Mouse (Mus musculus) skeletal muscle tissue, adult 2 months (tissue): ENCODE data around the gene Fam149b.

Experiments used
- DNase-seq: peaks from one replicate; pipeline ENCODE4 v3.0.0-alpha.2; 2012; ENCODE audit warnings: low read depth, low spot score

Gene Fam149b

GRCm38 (mm10) chr14:20389446-20390079 lies 41.6 kb downstream of the Fam149b start:
- DNase-seq: no peak

DNA sequence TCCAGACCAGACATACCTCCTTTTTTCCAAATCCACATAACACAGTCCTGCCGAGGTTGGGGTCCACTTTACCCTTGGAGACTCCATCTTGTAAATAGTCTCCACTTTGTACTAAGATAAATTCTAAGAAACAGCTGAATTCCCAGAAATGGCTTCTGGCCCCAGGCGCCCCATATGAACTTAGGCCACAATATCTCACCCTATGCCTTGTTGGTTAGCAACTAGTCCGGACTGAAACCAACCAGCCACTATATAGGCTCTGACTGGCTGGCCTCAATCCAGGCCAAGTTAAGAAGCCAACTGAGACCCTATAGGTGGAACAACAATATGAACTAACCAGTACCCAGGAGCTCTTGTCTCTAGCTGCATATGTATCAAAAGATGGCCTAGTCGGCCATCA lies 44.4 kb downstream of the Fam149b start:
- DNase-seq: no peak

DNA sequence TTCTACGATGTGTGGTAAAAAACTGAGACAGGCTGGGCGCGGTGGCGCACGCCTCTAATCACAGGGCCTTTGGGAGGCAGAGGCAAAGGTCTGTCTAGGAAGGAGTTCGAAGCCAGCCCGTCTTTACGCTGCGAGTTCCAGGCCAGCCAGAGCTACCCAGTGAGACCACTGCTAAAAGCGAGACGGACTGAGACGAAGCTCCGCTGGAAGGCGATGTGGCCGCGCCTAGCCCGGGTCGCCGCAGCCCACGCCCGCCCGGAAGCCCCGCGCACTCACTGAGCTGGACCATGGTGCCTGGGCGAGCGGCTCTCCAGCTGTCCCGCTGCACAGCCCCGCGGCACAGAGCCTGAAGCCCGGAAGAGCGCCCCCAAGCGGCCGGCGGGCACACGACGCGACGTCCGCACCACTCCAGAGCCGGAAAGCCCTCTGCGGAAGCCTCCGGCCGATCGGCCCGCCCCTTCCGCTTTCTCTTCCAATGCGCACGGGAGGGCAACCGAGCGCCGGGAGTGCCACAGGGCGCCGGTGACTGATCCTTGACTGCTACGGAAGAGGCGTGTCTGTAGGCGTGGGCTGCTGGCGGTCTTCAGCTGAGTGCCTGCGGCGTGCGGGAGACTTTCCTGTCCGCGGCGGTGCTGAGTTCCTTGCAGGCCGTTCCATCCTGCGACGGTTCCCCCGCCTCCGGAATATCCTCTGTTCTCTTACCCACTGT lies 45.4 kb downstream of the Fam149b start, which contains the start of gene Mrps16:
TSS of gene Mrps16 (minus strand) at position 430 of the 709 bp plus-strand sequence.
- peak; percentile 97 for DNase-seq

DNA sequence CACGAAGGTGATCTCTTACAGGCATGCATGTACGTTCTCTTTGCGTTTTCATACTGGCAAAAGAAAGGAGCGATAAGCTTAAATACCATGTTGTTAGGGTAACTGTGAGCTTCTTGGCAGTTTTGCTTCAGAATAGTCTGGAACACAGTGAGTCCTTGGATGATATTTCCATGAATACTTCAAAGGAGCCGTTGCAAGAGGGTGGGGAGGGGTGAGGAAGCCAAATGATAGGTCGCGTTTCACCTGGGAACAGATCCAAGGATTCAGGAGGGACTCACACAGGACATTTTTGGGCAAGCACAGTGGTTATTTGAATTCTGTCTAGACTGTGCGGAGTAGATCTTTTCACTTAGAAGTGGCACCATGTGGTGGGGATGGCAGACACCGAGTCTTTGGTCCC lies 49.3 kb downstream of the Fam149b start:
- no peak for DNase-seq

DNA sequence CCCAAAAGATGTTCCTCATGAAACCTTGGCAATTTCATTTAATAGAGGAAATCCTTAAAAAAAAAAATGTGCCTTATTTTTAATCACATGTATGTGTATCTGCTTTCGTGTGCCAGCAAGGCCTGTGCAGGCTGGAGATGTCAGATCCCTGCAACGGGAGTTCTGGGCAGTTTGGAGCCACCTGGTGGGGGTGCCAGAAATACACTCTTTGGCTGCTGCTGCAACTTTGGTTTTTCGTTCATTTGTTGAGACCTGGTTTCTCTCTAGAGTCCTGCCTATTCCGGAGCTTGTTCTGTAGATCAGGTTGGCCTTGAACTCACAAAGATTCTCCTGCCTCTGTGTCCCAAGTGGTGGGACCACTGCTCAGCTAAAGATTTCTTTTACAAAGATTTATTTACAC lies 50.9 kb downstream of the Fam149b start:
- no peak for DNase-seq

GRCm38 (mm10) chr14:20400071-20400470 lies 52.1 kb downstream of the Fam149b start:
- no peak for DNase-seq

- no peak for DNase-seq
Observed at GRCm38 (mm10) chr14:20422257-20422656, 74.3 kb downstream of the Fam149b start.

GRCm38 (mm10) chr14:20423046-20423445 lies 75.1 kb downstream of the Fam149b start:
- DNase-seq: no peak

- DNase-seq: no peak
Observed at GRCm38 (mm10) chr14:20428593-20428992, 80.6 kb downstream of the Fam149b start.

- DNase-seq: no peak
Observed at GRCm38 (mm10) chr14:20429833-20430232, 81.9 kb downstream of the Fam149b start.

- DNase-seq: peak; percentile 84
Observed at GRCm38 (mm10) chr14:20431726-20432125, 83.8 kb downstream of the Fam149b start.

GRCm38 (mm10) chr14:20432420-20432819 lies 84.5 kb downstream of the Fam149b start:
- DNase-seq: peak; percentile 74
